Mouse (Mus musculus) megakaryocyte, embryonic 14.5 days (primary cell): ENCODE data around the gene Ralbp1.

Experiments
- FLI1 ChIP-seq: IDR thresholded peaks from 2 replicates; pipeline ENCODE4 v1.6.1; 2012; ENCODE audit warnings: low read length, inconsistent platforms, mixed read lengths
- GATA1 ChIP-seq: IDR thresholded peaks from 3 replicates; pipeline ENCODE4 v1.6.1; 2012; ENCODE audit warnings: mixed read lengths, low read length, inconsistent platforms, borderline replicate concordance

- TF ChIP-seq GATA1 (no peak), FLI1 (no peak)
Measured at GRCm38 (mm10) chr17:65869720-65870119, 15.9 kb downstream of the Ralbp1 start.
